Mouse (Mus musculus) liver, embryonic 15.5 days (tissue): ENCODE measurements around the gene Col15a1. TPM values are rescaled to one million over a fixed set of nuclear protein-coding genes. Genes with fewer than 3 reads are reported as not detected.

Experiments used
- ATAC-seq: fragments of 200-750 bp; cut with Nextera tagmentation; 2 replicates; pipeline ENCODE4 v1.8.0; 2017; ENCODE audit warnings: moderate number of reproducible peaks, mild to moderate bottlenecking, moderate library complexity; ENCODE audit not compliant: insufficient read depth
- H3K27ac ChIP-seq: fragments of 300-500 bp; sonication (generic); replicated peaks from 2 replicates; pipeline ENCODE4 v1.5.1; 2015; ENCODE audit warnings: mild to moderate bottlenecking, inconsistent platforms
- H3K27me3 ChIP-seq: fragments of 300-500 bp; sonication (generic); 2 replicates; pipeline ENCODE4 v1.6.1; 2015; ENCODE audit warnings: mild to moderate bottlenecking, inconsistent platforms
- H3K36me3 ChIP-seq: fragments of 300-500 bp; sonication (generic); replicated peaks from 2 replicates; pipeline ENCODE4 v1.6.1; 2015; ENCODE audit warnings: moderate library complexity, mild to moderate bottlenecking, inconsistent platforms
- H3K4me1 ChIP-seq: fragments of 300-500 bp; sonication (generic); replicated peaks from 2 replicates; pipeline ENCODE4 v1.6.1; 2015; ENCODE audit warnings: inconsistent platforms
- H3K4me2 ChIP-seq: fragments of 300-500 bp; sonication (generic); 2 replicates; pipeline ENCODE4 v1.6.1; 2015; ENCODE audit warnings: moderate library complexity, mild to moderate bottlenecking, inconsistent platforms
- H3K4me3 ChIP-seq: fragments of 300-500 bp; sonication (generic); replicated peaks from 2 replicates; pipeline ENCODE4 v1.5.1; 2015; ENCODE audit warnings: mild to moderate bottlenecking, inconsistent platforms
- H3K9ac ChIP-seq: fragments of 300-500 bp; sonication (generic); 2 replicates; pipeline ENCODE4 v1.6.1; 2015; ENCODE audit warnings: moderate library complexity, mild to moderate bottlenecking, inconsistent platforms
- H3K9me3 ChIP-seq: fragments of 300-500 bp; sonication (generic); replicated peaks from 2 replicates; pipeline ENCODE4 v1.6.1; 2016; ENCODE audit warnings: inconsistent platforms
- WGBS: fragments of 180-500 bp; shearing (Covaris S2); methylation state at CpG from one replicate; pipeline ENCODE4 v1.1.7; 2015; ENCODE audit warnings: mixed read lengths; ENCODE audit not compliant: insufficient replicate concordance; 5-methylcytosine and 5-hydroxymethylcytosine counted together
- polyA plus RNA-seq: library from polyadenylated mRNA; unstranded; fragments of >200 nt; fragmentation: Nextera tagmentation; extraction: Ambion mirVana; gene quantifications from 2 replicates; pipeline ENCODE4 v1.2.1, GENCODE M21; 2015

Gene Col15a1
- polyA plus RNA-seq: 0.26 and 0.53 TPM in 2 replicates

GRCm38 (mm10) chr4:47207969-47208420 is at the start of gene Col15a1:
Gene Col15a1 (plus strand): TSS chr4:47208161.
- H3K9me3 ChIP-seq: no peaks in the 10 kb centered on the region
- peak within 1 kb of the TSS; percentile 15; the same call in 1 of the 2 replicates for H3K4me2 ChIP-seq
- no peak within 1 kb of the TSS for H3K9ac ChIP-seq
- ATAC-seq: no peak
- H3K36me3 ChIP-seq: no peaks in the 10 kb centered on the region
- H3K4me3 ChIP-seq: no peak within 1 kb of the TSS
- no peaks in the 10 kb centered on the region for H3K4me1 ChIP-seq
- H3K27ac ChIP-seq: no peak within 1 kb of the TSS
- H3K27me3 ChIP-seq: peaks cover 47% of the 10 kb centered on the region
- WGBS: 2% methylated on average over 45 of the region's 45 CpGs

GRCm38 (mm10) chr4:47161103-47161755 is 46.7 kb upstream of the Col15a1 start:
- Histone ChIP-seq H3K4me3 (no peak overlapping the region), H3K9ac (no peak overlapping the region), H3K27ac (no peak overlapping the region), H3K4me1 (no peaks in the 10 kb centered on the region), H3K4me2 (no peak overlapping the region), H3K27me3 (no peaks in the 10 kb centered on the region), H3K36me3 (no peaks in the 10 kb centered on the region), H3K9me3 (no peaks in the 10 kb centered on the region)
- no peak for ATAC-seq
- 11% methylated on average over 4 of the region's 4 CpGs for WGBS

- Histone ChIP-seq H3K36me3 (no peaks in the 10 kb centered on the region), H3K27ac (no peak overlapping the region), H3K4me3 (no peak overlapping the region), H3K9me3 (no peaks in the 10 kb centered on the region), H3K4me1 (no peaks in the 10 kb centered on the region), H3K4me2 (no peak overlapping the region), H3K9ac (no peak overlapping the region), H3K27me3 (no peaks in the 10 kb centered on the region)
- ATAC-seq: no peak
- WGBS: 44% methylated on average over 12 of the region's 12 CpGs
These were observed 46.0 kb upstream of the Col15a1 start for GRCm38 (mm10) chr4:47161756-47162587.

- H3K27ac ChIP-seq: no peak overlapping the region
- 42% methylated on average over 1 of the region's 1 CpGs for WGBS
- H3K4me1 ChIP-seq: no peaks in the 10 kb centered on the region
These were observed 35.6 kb upstream of the Col15a1 start for GRCm38 (mm10) chr4:47172314-47172713.

GRCm38 (mm10) chr4:47177101-47177500 is 30.9 kb upstream of the Col15a1 start:
- Histone ChIP-seq H3K9me3 (no peaks in the 10 kb centered on the region), H3K4me3 (no peak overlapping the region), H3K36me3 (no peaks in the 10 kb centered on the region), H3K4me2 (no peak overlapping the region), H3K4me1 (no peaks in the 10 kb centered on the region), H3K27me3 (no peaks in the 10 kb centered on the region), H3K27ac (no peak overlapping the region), H3K9ac (no peak overlapping the region)
- ATAC-seq: no peak
- 42% methylated on average over 8 of the region's 8 CpGs for WGBS

More at GRCm38 (mm10) chr4:47172314-47172713, 35.6 kb upstream of the Col15a1 start:
- Histone ChIP-seq H3K4me2 (no peak overlapping the region), H3K27me3 (no peaks in the 10 kb centered on the region), H3K9ac (no peak overlapping the region), H3K9me3 (no peaks in the 10 kb centered on the region), H3K4me3 (no peak overlapping the region), H3K36me3 (no peaks in the 10 kb centered on the region)
- no peak for ATAC-seq

GRCm38 (mm10) chr4:47178261-47178961 is 29.6 kb upstream of the Col15a1 start:
- Histone ChIP-seq H3K9ac (no peak overlapping the region), H3K9me3 (no peaks in the 10 kb centered on the region), H3K36me3 (no peaks in the 10 kb centered on the region), H3K4me1 (no peaks in the 10 kb centered on the region), H3K27me3 (no peaks in the 10 kb centered on the region), H3K4me2 (no peak overlapping the region), H3K27ac (no peak overlapping the region), H3K4me3 (no peak overlapping the region)
- ATAC-seq: no peak
- WGBS: 56% methylated on average over 8 of the region's 8 CpGs

- WGBS: 60% methylated on average over 5 of the region's 5 CpGs
These were observed 28.4 kb upstream of the Col15a1 start for GRCm38 (mm10) chr4:47179535-47179934.

GRCm38 (mm10) chr4:47184058-47184661 is 23.8 kb upstream of the Col15a1 start:
- Histone ChIP-seq H3K4me3 (no peak overlapping the region), H3K9me3 (no peaks in the 10 kb centered on the region), H3K27ac (no peak overlapping the region), H3K36me3 (no peaks in the 10 kb centered on the region), H3K27me3 (no peaks in the 10 kb centered on the region), H3K4me1 (no peaks in the 10 kb centered on the region), H3K9ac (no peak overlapping the region), H3K4me2 (no peak overlapping the region)
- 37% methylated on average over 6 of the region's 6 CpGs for WGBS
- no peak for ATAC-seq

More at GRCm38 (mm10) chr4:47179535-47179934, 28.4 kb upstream of the Col15a1 start:
- ATAC-seq: no peak
- H3K27me3 ChIP-seq: no peaks in the 10 kb centered on the region
- H3K9ac ChIP-seq: no peak overlapping the region
- no peak overlapping the region for H3K4me3 ChIP-seq
- no peaks in the 10 kb centered on the region for H3K9me3 ChIP-seq
- no peaks in the 10 kb centered on the region for H3K36me3 ChIP-seq
- H3K27ac ChIP-seq: no peak overlapping the region
- H3K4me1 ChIP-seq: no peaks in the 10 kb centered on the region
- H3K4me2 ChIP-seq: no peak overlapping the region

GRCm38 (mm10) chr4:47186514-47186913 is 21.4 kb upstream of the Col15a1 start:
- Histone ChIP-seq H3K9me3 (no peaks in the 10 kb centered on the region), H3K36me3 (no peaks in the 10 kb centered on the region), H3K9ac (no peak overlapping the region), H3K27me3 (no peaks in the 10 kb centered on the region), H3K4me2 (no peak overlapping the region), H3K4me1 (no peaks in the 10 kb centered on the region), H3K4me3 (no peak overlapping the region), H3K27ac (no peak overlapping the region)
- no peak for ATAC-seq
- 23% methylated on average over 6 of the region's 6 CpGs for WGBS

- no peak overlapping the region for H3K9ac ChIP-seq
- no peak for ATAC-seq
- H3K27me3 ChIP-seq: no peaks in the 10 kb centered on the region; the same call in 1 of the 2 replicates
- WGBS: 60% methylated on average over 3 of the region's 3 CpGs
- H3K4me2 ChIP-seq: no peak overlapping the region
- H3K36me3 ChIP-seq: no peaks in the 10 kb centered on the region
- H3K27ac ChIP-seq: no peak overlapping the region
- H3K4me1 ChIP-seq: no peaks in the 10 kb centered on the region
- no peak overlapping the region for H3K4me3 ChIP-seq
- H3K9me3 ChIP-seq: no peaks in the 10 kb centered on the region
These were observed 11.8 kb upstream of the Col15a1 start for GRCm38 (mm10) chr4:47196173-47196572.
